Comparison of ENCODE assay signal across 7 mouse cellular contexts in genomic region chr13:73626745-73627549, GRCm38 (mm10). TPM values are rescaled to one million over a fixed set of nuclear protein-coding genes. Genes with fewer than 3 reads are reported as not detected.
DNase-seq lines count a peak whose midpoint lies in the region; ATAC-seq and TF ChIP-seq lines count a peak whose summit lies in the region.

Tert (plus strand) TSS chr13:73626911.

- DNase-seq in WW6 (ENCODE audit: low read depth, low spot score) = peak; percentile 89
- DNase-seq in cerebellum, adult 11-12 months = peak; percentile 38
- DNase-seq in forebrain, postnatal 0 days = peak; percentile 73
- DNase-seq in hindlimb bud, embryonic 11.5 days (ENCODE audit: extremely low spot score, low read depth, low spot score) = peak; percentile 30
- DNase-seq in limb, embryonic 10.5 days (ENCODE audit: low spot score) = peak; percentile 84
- DNase-seq in midbrain, embryonic 11.5 days (ENCODE audit: low spot score, missing footprints) = peak; percentile 96
- peak; percentile 11 for DNase-seq in spleen, adult 12 weeks (ENCODE audit: low spot score)

- peak within 1 kb of the TSS; percentile 59; the same call in 1 of the 2 replicates for H3K27ac ChIP-seq in forebrain, postnatal 0 days (ENCODE audit: low read depth, low read length)
- peak within 1 kb of the TSS; percentile 92 for H3K27ac ChIP-seq in limb, embryonic 10.5 days
- H3K27ac ChIP-seq in midbrain, embryonic 11.5 days (ENCODE audit: low read depth, low read length) = no peak within 1 kb of the TSS

- peaks cover 9% of the 10 kb centered on the region; the same call in 1 of the 2 replicates for H3K36me3 ChIP-seq in forebrain, postnatal 0 days (ENCODE audit: insufficient read depth)
- peaks cover 24% of the 10 kb centered on the region for H3K36me3 ChIP-seq in limb, embryonic 10.5 days
- no peaks in the 10 kb centered on the region; the same call in 1 of the 2 replicates for H3K36me3 ChIP-seq in midbrain, embryonic 11.5 days (ENCODE audit: control insufficient read depth, insufficient read depth, low read length)

- H3K9ac ChIP-seq in forebrain, postnatal 0 days = peak within 1 kb of the TSS; percentile 74
- peak within 1 kb of the TSS; percentile 80 for H3K9ac ChIP-seq in midbrain, embryonic 11.5 days (ENCODE audit: low read length)

- WGBS in forebrain, postnatal 0 days = 8% methylated on average over 47 of the region's 47 CpGs
- 10% methylated on average over 47 of the region's 47 CpGs for WGBS in limb, embryonic 10.5 days
- WGBS in midbrain, embryonic 11.5 days = 12% methylated on average over 47 of the region's 47 CpGs

- peak; percentile 68 for TF ChIP-seq CTCF in forebrain, postnatal 0 days (IDR thresholded peaks at IDR 0.05; ENCODE audit: low read depth)

- peak within 1 kb of the TSS; percentile 54 for H3K4me3 ChIP-seq in forebrain, postnatal 0 days (ENCODE audit: low read depth, low read length)
- peak within 1 kb of the TSS; percentile 76 for H3K4me3 ChIP-seq in limb, embryonic 10.5 days
- H3K4me3 ChIP-seq in midbrain, embryonic 11.5 days (ENCODE audit: low read depth, low read length) = peak within 1 kb of the TSS; percentile 54

- peak; percentile 86 for ATAC-seq in forebrain, postnatal 0 days
- ATAC-seq in midbrain, embryonic 11.5 days (ENCODE audit: low FRiP score) = peak; percentile 84

- peak within 1 kb of the TSS; percentile 95 for H3K4me2 ChIP-seq in forebrain, postnatal 0 days (ENCODE audit: low read depth)
- H3K4me2 ChIP-seq in midbrain, embryonic 11.5 days = peak within 1 kb of the TSS; percentile 92

- no peaks in the 10 kb centered on the region for H3K27me3 ChIP-seq in forebrain, postnatal 0 days (ENCODE audit: insufficient read depth, low read length)
- H3K27me3 ChIP-seq in limb, embryonic 10.5 days (ENCODE audit: low read depth, poor library complexity, severe bottlenecking) = no peaks in the 10 kb centered on the region
- H3K27me3 ChIP-seq in midbrain, embryonic 11.5 days (ENCODE audit: control insufficient read depth, insufficient read depth, low read length) = no peaks in the 10 kb centered on the region

- no peaks in the 10 kb centered on the region for H3K9me3 ChIP-seq in forebrain, postnatal 0 days (ENCODE audit: low read length)
- no peaks in the 10 kb centered on the region for H3K9me3 ChIP-seq in limb, embryonic 10.5 days (replicated peaks)
- H3K9me3 ChIP-seq in midbrain, embryonic 11.5 days (ENCODE audit: control insufficient read depth, low read length) = no peaks in the 10 kb centered on the region

- peaks cover 21% of the 10 kb centered on the region for H3K4me1 ChIP-seq in forebrain, postnatal 0 days (ENCODE audit: insufficient read depth)
- H3K4me1 ChIP-seq in limb, embryonic 10.5 days = peaks cover 27% of the 10 kb centered on the region
- H3K4me1 ChIP-seq in midbrain, embryonic 11.5 days (ENCODE audit: control insufficient read depth, insufficient read depth, low read length) = peaks cover 7% of the 10 kb centered on the region

RNA-seq across cellular contexts. Expression of gene Tert, which starts in this region (rescaled TPM):
- 6.5 and 8.9 TPM in 2 replicates for total RNA-seq in forebrain, postnatal 0 days (2014; rRNA removed)
- 0.86 and 2.4 TPM in 2 replicates for polyA plus RNA-seq in forebrain, postnatal 0 days (2015; fragmentation: Nextera tagmentation; extraction: Ambion mirVana)
- 10.4 and 12.9 TPM in 2 replicates for polyA plus RNA-seq in limb, embryonic 10.5 days (2016; fragmentation: Nextera tagmentation; extraction: Ambion mirVana)
- polyA plus RNA-seq in midbrain, embryonic 11.5 days (2014; fragmentation: Nextera tagmentation; extraction: Ambion mirVana) = 2.1 and 2.5 TPM in 2 replicates

Comparison
In these comparisons a context has a peak if more than half of its experiments do, and no peak if none do; other contexts are left out.
1. DNase-seq: peak in every context shown above with its lines; median percentile 96 in midbrain, embryonic 11.5 days; 89 in WW6; 84 in limb, embryonic 10.5 days; 73 in forebrain, postnatal 0 days; 38 in cerebellum, adult 11-12 months; 30 in hindlimb bud, embryonic 11.5 days; 11 in spleen, adult 12 weeks.